Mouse (Mus musculus): ENCODE measurements around the gene Grpel1. TPM values are rescaled to one million over a fixed set of nuclear protein-coding genes. Genes with fewer than 3 reads are reported as not detected.

Grpel1 gene
- polyA plus RNA-seq, 1 experiment = 28.8 TPM

DNA sequence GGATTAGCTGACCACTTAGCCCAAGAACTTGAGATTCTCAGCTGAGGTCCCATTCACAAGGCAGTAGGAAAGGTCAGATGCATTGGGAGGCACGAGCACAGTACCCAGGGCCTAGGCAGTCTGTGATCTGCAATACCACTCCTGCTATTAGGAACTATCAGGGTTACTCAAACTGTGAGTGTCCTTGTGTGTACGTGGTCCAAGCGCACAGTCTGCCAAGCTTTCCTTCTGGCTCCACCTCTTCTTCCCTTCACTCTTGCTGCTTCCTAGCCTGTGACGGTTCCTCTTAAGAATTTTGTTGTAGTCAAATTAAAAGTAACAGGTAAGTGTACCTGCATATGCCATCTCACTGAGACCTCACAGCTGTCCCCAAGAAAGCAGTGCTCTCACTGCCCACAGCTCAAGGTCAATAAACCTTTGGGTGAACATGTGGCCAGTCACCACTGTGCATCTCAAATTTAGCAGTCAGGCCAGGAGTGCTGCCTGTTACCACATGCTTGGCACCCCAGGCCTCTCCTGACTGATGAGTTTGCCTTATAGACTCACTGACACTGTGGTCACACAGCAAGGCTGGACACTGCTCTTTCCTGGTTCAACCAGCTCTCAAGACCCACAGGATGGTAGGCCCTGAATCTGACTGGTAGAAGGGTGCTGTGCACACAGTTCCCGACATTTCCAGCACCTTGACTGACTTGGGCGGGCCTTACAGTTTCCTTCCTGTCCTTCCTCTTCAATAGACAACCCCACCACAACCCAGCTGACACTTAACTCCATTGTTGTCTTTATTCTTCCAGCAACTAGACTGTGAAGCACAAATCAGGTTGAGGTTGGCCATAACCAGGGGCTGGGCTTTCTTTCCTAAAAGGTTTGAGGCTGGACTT, 14.0 kb downstream of the Grpel1 start:
- Histone ChIP-seq H3K4me1 (ENCODE audit: control insufficient read depth, insufficient read depth, low read length) (no peaks in the 10 kb centered on the region), H3K9me3 (replicated peaks; ENCODE audit: control insufficient read depth, insufficient read depth, low read length, poor library complexity, severe bottlenecking) (no peaks in the 10 kb centered on the region), H3K27ac (ENCODE audit: insufficient read depth, low read length) (no peak overlapping the region), H3K36me3 (ENCODE audit: control insufficient read depth, insufficient read depth, low read length, poor library complexity, severe bottlenecking) (peaks cover 4% of the 10 kb centered on the region; the same call in 1 of the 2 replicates), H3K4me3 (ENCODE audit: low read depth, low read length) (no peak overlapping the region), H3K9ac (ENCODE audit: low read depth, poor library complexity, severe bottlenecking) (no peak overlapping the region), H3K27me3 (ENCODE audit: control insufficient read depth, insufficient read depth, low read length, poor library complexity, severe bottlenecking) (no peaks in the 10 kb centered on the region)
- TF ChIP-seq POLR2A (IDR thresholded peaks at IDR 0.05; ENCODE audit: insufficient read depth, low read length) = no peak
- TF ChIP-seq EP300 (IDR thresholded peaks at IDR 0.05; ENCODE audit: insufficient read depth, low read depth, low read length) = no peak
- no peak for TF ChIP-seq CTCF (IDR thresholded peaks at IDR 0.05; ENCODE audit: low read depth, low read length)

DNA sequence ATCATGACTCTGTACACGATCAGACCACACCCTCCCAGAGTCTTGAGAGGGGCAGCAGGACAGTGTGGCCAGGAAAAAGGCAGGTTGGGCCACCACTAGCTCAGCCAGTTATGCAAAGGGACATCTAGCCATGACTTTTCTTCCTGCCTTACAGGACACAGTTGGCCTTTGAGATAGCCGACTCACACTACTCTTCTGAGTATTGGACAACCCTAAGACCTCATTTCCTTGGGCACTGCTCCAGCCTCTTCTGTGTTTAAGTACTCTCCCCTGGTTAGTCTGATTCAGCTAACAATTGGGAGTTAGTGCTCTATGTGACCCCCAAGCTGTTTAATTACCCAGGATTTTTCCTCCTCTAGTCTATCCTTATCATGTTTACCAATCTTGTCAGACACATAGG, 14.9 kb downstream of the Grpel1 start:
- TF ChIP-seq EP300 (IDR thresholded peaks at IDR 0.05; ENCODE audit: insufficient read depth, low read depth, low read length) (no peak), CTCF (IDR thresholded peaks at IDR 0.05; ENCODE audit: low read depth, low read length) (no peak), POLR2A (IDR thresholded peaks at IDR 0.05; ENCODE audit: insufficient read depth, low read length) (no peak)
- H3K4me1 ChIP-seq (ENCODE audit: control insufficient read depth, insufficient read depth, low read length) = no peaks in the 10 kb centered on the region
- no peaks in the 10 kb centered on the region for H3K9me3 ChIP-seq (replicated peaks; ENCODE audit: control insufficient read depth, insufficient read depth, low read length, poor library complexity, severe bottlenecking)
- no peak overlapping the region for H3K4me3 ChIP-seq (ENCODE audit: low read depth, low read length)
- H3K27me3 ChIP-seq (ENCODE audit: control insufficient read depth, insufficient read depth, low read length, poor library complexity, severe bottlenecking) = no peaks in the 10 kb centered on the region
- H3K27ac ChIP-seq (ENCODE audit: insufficient read depth, low read length) = no peak overlapping the region
- H3K9ac ChIP-seq (ENCODE audit: low read depth, poor library complexity, severe bottlenecking) = no peak overlapping the region
- 0 out of 2 replicates have a peak, but pooled peaks cover 2% of the 10 kb centered on the region for H3K36me3 ChIP-seq (ENCODE audit: control insufficient read depth, insufficient read depth, low read length, poor library complexity, severe bottlenecking)

DNA sequence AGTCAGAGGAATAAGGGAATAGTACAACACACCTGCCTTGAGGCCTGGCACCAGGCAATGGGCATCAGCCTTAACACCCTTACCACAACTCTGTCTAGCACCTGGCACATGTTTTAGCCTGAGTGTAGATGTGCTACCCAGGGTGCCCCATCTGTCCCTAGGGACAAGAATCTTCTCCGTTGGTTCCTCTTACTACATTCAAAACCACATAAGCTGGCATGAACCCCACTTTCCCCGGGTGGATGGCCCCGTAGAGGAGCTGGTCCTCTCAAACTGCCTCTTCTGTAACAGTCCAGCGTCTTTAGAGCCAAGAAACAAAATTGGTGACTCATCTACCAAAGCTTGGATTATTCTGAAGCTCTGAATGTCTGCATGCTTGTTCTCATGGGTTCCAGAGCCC, 15.6 kb downstream of the Grpel1 start:
- 0 out of 2 replicates have a peak, but pooled peaks cover 2% of the 10 kb centered on the region for H3K36me3 ChIP-seq (ENCODE audit: control insufficient read depth, insufficient read depth, low read length, poor library complexity, severe bottlenecking)
- TF ChIP-seq EP300 (IDR thresholded peaks at IDR 0.05; ENCODE audit: insufficient read depth, low read depth, low read length) (no peak), POLR2A (IDR thresholded peaks at IDR 0.05; ENCODE audit: insufficient read depth, low read length) (no peak), CTCF (IDR thresholded peaks at IDR 0.05; ENCODE audit: low read depth, low read length) (no peak)

DNA sequence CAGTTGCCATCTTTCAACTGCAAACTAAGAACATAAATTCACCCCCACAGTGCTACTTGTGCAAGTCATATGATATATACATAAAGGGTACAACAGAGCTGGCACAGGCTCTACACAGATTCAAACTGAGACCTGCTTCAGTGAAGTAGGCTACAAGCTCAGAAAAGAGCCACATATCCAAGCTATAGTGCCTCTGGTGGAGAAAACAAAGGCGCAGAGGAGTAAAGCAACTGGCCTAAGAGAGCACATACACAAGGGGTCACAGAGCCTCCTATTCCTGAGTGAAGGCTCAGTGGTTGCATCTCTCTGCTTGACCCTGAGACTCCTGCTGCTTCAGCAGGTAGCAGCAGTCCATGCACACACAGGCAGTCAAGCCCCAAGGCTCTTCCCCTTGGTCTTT, 16.3 kb downstream of the Grpel1 start:
- TF ChIP-seq POLR2A (IDR thresholded peaks at IDR 0.05; ENCODE audit: insufficient read depth, low read length) (no peak), EP300 (IDR thresholded peaks at IDR 0.05; ENCODE audit: insufficient read depth, low read depth, low read length) (no peak), CTCF (IDR thresholded peaks at IDR 0.05; ENCODE audit: low read depth, low read length) (no peak)
- Histone ChIP-seq H3K9ac (ENCODE audit: low read depth, poor library complexity, severe bottlenecking) (no peak overlapping the region), H3K27ac (ENCODE audit: insufficient read depth, low read length) (no peak overlapping the region), H3K36me3 (ENCODE audit: control insufficient read depth, insufficient read depth, low read length, poor library complexity, severe bottlenecking) (0 out of 2 replicates have a peak, but pooled peaks cover under 1% of the 10 kb centered on the region), H3K27me3 (ENCODE audit: control insufficient read depth, insufficient read depth, low read length, poor library complexity, severe bottlenecking) (no peaks in the 10 kb centered on the region), H3K9me3 (replicated peaks; ENCODE audit: control insufficient read depth, insufficient read depth, low read length, poor library complexity, severe bottlenecking) (no peaks in the 10 kb centered on the region), H3K4me1 (ENCODE audit: control insufficient read depth, insufficient read depth, low read length) (no peaks in the 10 kb centered on the region), H3K4me3 (ENCODE audit: low read depth, low read length) (no peak overlapping the region)

More for the DNA sequence above, 15.6 kb downstream of the Grpel1 start:
- H3K4me1 ChIP-seq (ENCODE audit: control insufficient read depth, insufficient read depth, low read length) = no peaks in the 10 kb centered on the region
- H3K4me3 ChIP-seq (ENCODE audit: low read depth, low read length) = no peak overlapping the region
- no peaks in the 10 kb centered on the region for H3K9me3 ChIP-seq (replicated peaks; ENCODE audit: control insufficient read depth, insufficient read depth, low read length, poor library complexity, severe bottlenecking)
- H3K9ac ChIP-seq (ENCODE audit: low read depth, poor library complexity, severe bottlenecking) = no peak overlapping the region
- no peak overlapping the region for H3K27ac ChIP-seq (ENCODE audit: insufficient read depth, low read length)
- H3K27me3 ChIP-seq (ENCODE audit: control insufficient read depth, insufficient read depth, low read length, poor library complexity, severe bottlenecking) = no peaks in the 10 kb centered on the region

DNA sequence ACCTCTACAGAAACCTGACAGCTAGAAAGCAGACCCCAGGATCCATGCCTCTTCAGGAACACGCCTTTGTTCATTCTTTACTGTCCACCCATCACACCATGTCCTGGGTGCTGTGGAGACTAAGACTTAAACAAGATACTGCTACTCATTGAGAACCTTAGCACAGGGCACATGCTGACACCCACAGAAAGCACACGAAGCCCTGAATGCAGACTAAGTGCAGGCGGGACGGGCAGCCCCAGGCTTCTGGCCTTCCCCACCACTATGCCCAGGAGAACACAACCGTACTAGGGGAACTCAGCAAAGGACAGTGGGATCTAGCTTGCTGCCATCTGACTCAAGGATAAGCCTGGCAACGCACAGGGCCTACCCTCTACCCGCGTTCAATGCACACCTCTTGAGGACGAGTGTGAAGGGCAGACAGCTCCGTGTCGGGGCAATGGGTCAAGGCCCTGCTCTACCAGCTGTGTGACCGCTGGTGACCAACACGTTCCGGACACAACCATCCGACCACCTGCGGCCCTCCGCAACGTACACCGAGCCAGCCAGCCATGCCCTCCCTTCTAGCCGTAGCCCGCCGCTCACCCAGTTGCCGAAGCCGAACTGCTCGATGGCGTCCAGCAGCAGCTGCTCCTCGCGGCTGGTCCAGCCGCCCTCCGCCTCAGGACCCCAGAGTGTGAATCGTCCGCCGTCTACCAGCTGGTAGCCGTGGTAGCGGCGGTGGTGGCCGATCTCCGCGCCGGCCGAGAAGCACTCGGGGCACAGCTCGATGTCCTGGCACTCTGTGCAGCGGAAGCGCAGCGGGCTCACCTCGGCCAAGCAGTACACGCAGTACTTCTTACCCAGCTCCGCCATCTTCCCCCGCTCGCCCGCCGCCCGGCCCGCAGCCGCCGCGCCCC, 18.7 kb downstream of the Grpel1 start:
- no peaks in the 10 kb centered on the region for H3K4me1 ChIP-seq (ENCODE audit: control insufficient read depth, insufficient read depth, low read length)
- no peaks in the 10 kb centered on the region for H3K36me3 ChIP-seq (ENCODE audit: control insufficient read depth, insufficient read depth, low read length, poor library complexity, severe bottlenecking)
- H3K9ac ChIP-seq (ENCODE audit: low read depth, poor library complexity, severe bottlenecking) = peak overlapping the region; percentile 61
- H3K4me3 ChIP-seq (ENCODE audit: low read depth, low read length) = peak overlapping the region; percentile 87
- H3K9me3 ChIP-seq (replicated peaks; ENCODE audit: control insufficient read depth, insufficient read depth, low read length, poor library complexity, severe bottlenecking) = no peaks in the 10 kb centered on the region
- H3K27me3 ChIP-seq (ENCODE audit: control insufficient read depth, insufficient read depth, low read length, poor library complexity, severe bottlenecking) = no peaks in the 10 kb centered on the region
- no peak overlapping the region for H3K27ac ChIP-seq (ENCODE audit: insufficient read depth, low read length)
- TF ChIP-seq EP300 (IDR thresholded peaks at IDR 0.05; ENCODE audit: insufficient read depth, low read depth, low read length) (no peak), POLR2A (IDR thresholded peaks at IDR 0.05; ENCODE audit: insufficient read depth, low read length) (no peak), CTCF (IDR thresholded peaks at IDR 0.05; ENCODE audit: low read depth, low read length) (no peak)
